Mouse (Mus musculus) cerebellum, adult 2 months (tissue): ENCODE measurements around the gene Cnnm4. TPM values are rescaled to one million over a fixed set of nuclear protein-coding genes. Genes with fewer than 3 reads are reported as not detected.
"Not testable (repeated sequence)": the region's sequence is repeated elsewhere in the genome, so short reads cannot be mapped to it uniquely, and the experiment has no call there.

Experiments
- DNase-seq, 2 experiments: peaks; one replicate each; pipeline ENCODE4 v3.0.0; 2021
- H3K27ac ChIP-seq: fragments of 200-500 bp; 2 replicates; pipeline ENCODE4 v1.5.1; 2012; ENCODE audit warnings: low read length, control low read depth, inconsistent platforms; ENCODE audit not compliant: insufficient read depth
- H3K27me3 ChIP-seq: fragments of 200-500 bp; 2 replicates; pipeline ENCODE4 v1.6.1; 2012; ENCODE audit warnings: inconsistent platforms, mild to moderate bottlenecking, low read length, moderate library complexity; ENCODE audit not compliant: control insufficient read depth, insufficient read depth
- H3K4me1 ChIP-seq: fragments of 200-500 bp; 2 replicates; pipeline ENCODE4 v1.6.1; 2011; ENCODE audit warnings: low read length; ENCODE audit not compliant: control insufficient read depth, insufficient read depth
- H3K4me3 ChIP-seq: fragments of 200-500 bp; replicated peaks from 2 replicates; pipeline ENCODE3; 2011; ENCODE audit warnings: mild to moderate bottlenecking, low read depth, low read length, control low read depth; ENCODE audit not compliant: insufficient read depth
- CTCF ChIP-seq: fragments of 200-500 bp; IDR thresholded peaks from 2 replicates; pipeline ENCODE4 v1.5.1; 2011; ENCODE audit warnings: low read depth, mild to moderate bottlenecking, control low read depth, low read length, moderate library complexity, borderline replicate concordance; ENCODE audit not compliant: insufficient read depth
- POLR2A ChIP-seq: fragments of 200-500 bp; IDR thresholded peaks from 2 replicates; pipeline ENCODE4 v1.6.1; 2011; ENCODE audit warnings: low read length, control low read depth, borderline replicate concordance; ENCODE audit not compliant: insufficient read depth
- WGBS: fragments of 180-500 bp; shearing (Covaris S2); methylation state at CpG from one replicate; pipeline ENCODE4 v1.1.7; 2018; 5-methylcytosine and 5-hydroxymethylcytosine counted together
- polyA plus RNA-seq: library from polyadenylated mRNA; depleted of rRNA; stranded (reverse); fragments of >200 nt; gene quantifications from 2 replicates; pipeline ENCODE4 v1.2.3, GENCODE M21; 2012

The Cnnm4 gene
- polyA plus RNA-seq, 1 experiment = 12.2 TPM

GRCm38 (mm10) chr1:36535477-36536396 is 64.3 kb downstream of the Cnnm4 start:
- peak; percentile 70 to 77 for DNase-seq
- WGBS = 45% methylated on average over 11 of the region's 11 CpGs
- no peak for TF ChIP-seq CTCF

GRCm38 (mm10) chr1:36536397-36536728 is 64.9 kb downstream of the Cnnm4 start:
- no peaks in the 10 kb centered on the region for H3K27me3 ChIP-seq

More at GRCm38 (mm10) chr1:36535477-36536396, 64.3 kb downstream of the Cnnm4 start:
- Histone ChIP-seq H3K4me3 (no peak overlapping the region), H3K27me3 (no peaks in the 10 kb centered on the region), H3K4me1 (peaks cover 29% of the 10 kb centered on the region), H3K27ac (peak overlapping the region; percentile 6)

GRCm38 (mm10) chr1:36536783-36537182 is 65.4 kb downstream of the Cnnm4 start, which contains the start of gene Ankrd23:
Ankrd23 (minus strand) TSS chr1:36536883.
- peak within 1 kb of the TSS; percentile 6 for H3K27ac ChIP-seq
- H3K4me1 ChIP-seq = peaks cover 34% of the 10 kb centered on the region
- not testable (repeated sequence) for DNase-seq, H3K27me3 ChIP-seq, H3K4me3 ChIP-seq
- WGBS = 88% methylated on average over 9 of the region's 9 CpGs

More at GRCm38 (mm10) chr1:36536397-36536728, 64.9 kb downstream of the Cnnm4 start:
- Histone ChIP-seq H3K4me3 (no peak overlapping the region), H3K4me1 (peaks cover 30% of the 10 kb centered on the region), H3K27ac (peak overlapping the region; percentile 6)
- DNase-seq = no peak
- WGBS = 28% methylated on average over 8 of the region's 8 CpGs
- TF ChIP-seq POLR2A (no peak), CTCF (no peak)

- TF ChIP-seq POLR2A (no peak), CTCF (no peak)
- Histone ChIP-seq H3K4me1 (peaks cover 44% of the 10 kb centered on the region), H3K27me3 (no peaks in the 10 kb centered on the region), H3K27ac (no peak overlapping the region), H3K4me3 (no peak overlapping the region)
- WGBS = 56% methylated on average over 4 of the region's 4 CpGs
- no peak for DNase-seq
Measured at GRCm38 (mm10) chr1:36538727-36539126, 67.3 kb downstream of the Cnnm4 start.

GRCm38 (mm10) chr1:36539186-36539585 is 67.8 kb downstream of the Cnnm4 start, which contains the start of gene Gm42417:
Gm42417 (minus strand) TSS chr1:36539429.
- H3K4me3 ChIP-seq = no peak within 1 kb of the TSS
- peaks cover 47% of the 10 kb centered on the region for H3K4me1 ChIP-seq
- no peak for DNase-seq
- no peaks in the 10 kb centered on the region for H3K27me3 ChIP-seq
- TF ChIP-seq CTCF = no peak
- no peak for TF ChIP-seq POLR2A
- 31% methylated on average over 9 of the region's 9 CpGs for WGBS
- no peak within 1 kb of the TSS for H3K27ac ChIP-seq

GRCm38 (mm10) chr1:36540132-36540531 is 68.7 kb downstream of the Cnnm4 start:
- Histone ChIP-seq H3K27me3 (no peaks in the 10 kb centered on the region), H3K4me1 (peaks cover 39% of the 10 kb centered on the region), H3K4me3 (no peak overlapping the region), H3K27ac (no peak overlapping the region)
- DNase-seq = no peak
- 94% methylated on average over 11 of the region's 11 CpGs for WGBS
- TF ChIP-seq CTCF = no peak
- no peak for TF ChIP-seq POLR2A

- TF ChIP-seq CTCF (no peak), POLR2A (no peak)
- Histone ChIP-seq H3K4me3 (no peak overlapping the region), H3K27me3 (no peaks in the 10 kb centered on the region), H3K4me1 (peaks cover 32% of the 10 kb centered on the region), H3K27ac (peak overlapping the region; percentile 23; the same call in 1 of the 2 replicates)
- no peak for DNase-seq
- WGBS = 39% methylated on average over 12 of the region's 12 CpGs
Measured at GRCm38 (mm10) chr1:36540807-36541206, 69.4 kb downstream of the Cnnm4 start.

- peak; percentile 71 to 78 for DNase-seq
- TF ChIP-seq CTCF = no peak
- Histone ChIP-seq H3K4me3 (no peak overlapping the region), H3K27me3 (no peaks in the 10 kb centered on the region), H3K27ac (0 out of 2 replicates have a peak overlapping the region, but pooled peaks have one; percentile 6), H3K4me1 (peaks cover 23% of the 10 kb centered on the region)
- WGBS = 17% methylated on average over 16 of the region's 16 CpGs
Measured at GRCm38 (mm10) chr1:36541844-36542243, 70.4 kb downstream of the Cnnm4 start.
